Mouse (Mus musculus) left cerebral cortex, adult 11 months (tissue): ENCODE results near the gene Rbl1.
"Not testable (repeated sequence)": the region's sequence is repeated elsewhere in the genome, so short reads cannot be mapped to it uniquely, and the experiment has no call there.

ENCODE experiments used
- DNase-seq: peaks from one replicate; pipeline ENCODE4 v3.0.0; 2022; ENCODE audit warnings: low spot score

Gene Rbl1

GRCm38 (mm10) chr2:157204366-157205218 lies at the start of gene Rbl1:
Gene Rbl1 (minus strand): TSS chr2:157204534.
- peak; percentile 80 for DNase-seq

- no peak for DNase-seq
Measured at GRCm38 (mm10) chr2:157248111-157248510, 43.8 kb upstream of the Rbl1 start.

DNA sequence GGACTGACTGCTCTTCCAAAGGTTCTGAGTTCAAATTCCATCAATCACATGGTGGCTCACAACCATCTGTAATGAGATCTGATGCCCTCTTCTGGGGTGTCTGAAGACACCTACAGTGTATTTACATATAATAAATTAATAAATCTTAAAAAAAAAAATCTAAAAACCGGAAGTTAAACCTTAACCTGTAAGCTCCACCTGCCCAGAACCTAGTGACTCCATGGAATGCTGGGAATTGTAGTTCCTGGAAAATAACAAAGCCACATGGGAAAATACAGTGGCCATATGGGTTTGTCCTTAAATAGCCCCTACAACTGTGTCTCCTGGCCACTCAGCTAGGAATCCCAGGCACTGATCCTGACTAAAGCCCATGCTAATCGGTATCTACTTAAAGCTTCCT lies 41.3 kb upstream of the Rbl1 start:
- no peak for DNase-seq

GRCm38 (mm10) chr2:157245001-157245400 lies 40.7 kb upstream of the Rbl1 start:
- DNase-seq: no peak

DNA sequence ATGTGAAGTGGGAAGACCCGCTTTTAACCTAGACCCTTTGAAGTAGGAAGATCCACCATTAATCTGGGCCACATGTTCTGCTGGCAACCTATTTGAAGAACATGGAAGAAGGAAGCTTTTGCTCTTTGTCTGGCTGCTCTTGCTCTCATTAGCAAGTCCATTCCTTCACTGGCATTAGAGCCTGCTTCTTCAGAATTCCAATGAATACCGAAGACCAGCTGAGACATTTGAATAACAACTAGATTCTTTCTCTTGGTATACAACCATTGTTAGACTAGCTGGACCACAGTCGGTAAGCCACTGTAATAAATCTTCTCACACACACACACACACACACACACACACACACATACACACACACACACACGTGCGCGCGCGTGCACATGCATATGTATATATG lies 31.6 kb upstream of the Rbl1 start:
- DNase-seq: no peak

- DNase-seq: not testable (repeated sequence)
Measured at GRCm38 (mm10) chr2:157221916-157222315, 17.6 kb upstream of the Rbl1 start.

DNA sequence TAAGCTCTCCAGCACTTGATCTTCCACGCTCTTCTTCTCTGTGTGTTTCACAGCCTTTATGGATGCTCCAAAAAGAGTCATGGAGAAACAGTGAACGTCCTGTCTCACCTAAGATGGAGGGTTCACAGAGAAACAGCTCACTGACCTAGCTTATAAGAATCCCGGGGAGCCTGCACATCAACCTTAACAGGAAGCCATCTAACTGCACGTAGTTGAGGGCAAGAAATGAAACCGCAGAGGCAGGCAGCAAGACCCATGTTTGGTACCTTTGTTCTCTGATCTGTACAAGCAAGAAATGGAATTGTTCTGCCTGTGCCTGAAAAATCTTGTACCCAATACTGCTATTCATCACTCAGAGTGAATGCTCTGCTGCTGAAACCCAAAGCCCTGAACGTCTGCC lies 15.8 kb upstream of the Rbl1 start:
- no peak for DNase-seq

- DNase-seq: no peak
Measured at GRCm38 (mm10) chr2:157211731-157212130, 7.4 kb upstream of the Rbl1 start.

DNA sequence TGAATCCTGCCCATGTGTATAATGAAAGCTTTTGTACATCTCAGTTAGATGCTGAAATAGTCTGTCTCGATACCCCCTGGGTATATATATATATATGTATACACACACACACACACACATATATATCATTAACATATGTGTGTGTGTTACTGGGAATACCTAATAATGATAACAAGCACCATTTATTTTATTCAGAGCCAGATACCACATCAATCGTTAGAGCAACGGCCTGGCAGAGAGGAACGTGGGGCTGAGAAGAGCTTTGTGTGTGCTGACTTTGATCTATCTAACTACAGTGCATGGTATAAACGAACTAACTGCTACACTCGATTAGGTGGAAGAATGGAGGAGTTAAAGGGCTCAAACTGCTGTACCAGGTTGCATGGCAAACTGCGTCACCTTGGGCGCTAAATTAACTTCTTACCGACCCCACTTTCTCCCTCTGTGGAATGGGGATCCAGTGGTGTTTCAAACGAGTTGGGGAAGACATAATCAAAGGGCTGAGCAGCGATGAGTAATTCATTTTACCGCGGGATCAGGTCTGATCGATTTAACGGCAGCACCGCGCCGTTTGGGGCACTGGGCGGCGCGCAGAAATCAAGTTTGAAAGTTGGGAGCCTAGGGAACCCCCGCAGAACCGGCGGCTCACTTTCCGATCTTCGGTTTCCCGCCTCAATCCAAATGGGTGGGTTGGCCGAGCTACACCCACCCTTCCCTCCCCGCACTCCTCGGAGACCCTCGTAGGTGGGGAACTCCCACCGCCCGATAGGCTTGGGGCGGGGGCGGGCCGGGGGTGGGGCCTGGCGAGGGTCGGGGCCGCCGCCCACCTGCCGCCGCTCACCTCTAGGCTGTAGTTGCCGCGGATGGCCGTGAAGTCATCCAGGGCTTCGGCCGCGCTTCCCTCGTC lies 622 bp downstream of the Rbl1 start:
- no peak for DNase-seq

GRCm38 (mm10) chr2:157203026-157203425 lies 1.3 kb downstream of the Rbl1 start:
- DNase-seq: no peak

GRCm38 (mm10) chr2:157202361-157202760 lies 2.0 kb downstream of the Rbl1 start:
- no peak for DNase-seq

DNA sequence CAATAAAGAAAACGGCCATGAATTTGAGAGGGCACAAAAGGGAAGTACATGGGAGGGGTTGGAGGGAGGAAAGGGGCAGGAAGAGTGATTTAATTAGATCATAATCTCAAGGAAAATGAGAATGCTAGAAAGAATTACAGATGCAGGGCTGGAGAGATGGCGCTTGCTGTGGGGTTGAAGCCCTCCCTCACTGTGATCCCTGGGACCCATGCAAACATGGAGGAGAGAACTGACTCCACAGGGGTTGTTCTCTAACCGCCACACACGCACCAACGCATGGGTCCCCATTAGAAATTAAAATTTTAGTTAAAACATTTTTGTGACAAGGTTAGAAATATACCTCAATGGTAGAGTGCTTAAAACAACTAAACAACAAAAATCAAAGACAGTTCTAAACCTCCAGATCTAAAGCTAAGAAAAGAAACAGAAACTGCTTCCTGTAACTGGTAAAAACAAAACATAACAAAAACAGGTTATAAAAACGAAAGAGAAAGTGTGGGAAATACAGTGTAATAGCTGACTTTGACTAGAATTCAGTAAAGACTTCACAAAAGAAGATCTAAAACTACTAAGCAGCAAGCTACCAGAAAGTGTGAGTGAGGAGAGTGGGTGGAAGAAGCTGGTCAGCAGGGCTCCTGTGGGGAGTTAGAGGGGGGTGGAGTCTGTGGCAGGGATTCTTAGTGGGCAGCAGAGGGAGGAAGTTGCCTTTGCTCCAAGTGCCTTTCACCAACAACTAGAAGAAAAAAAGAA lies 3.1 kb downstream of the Rbl1 start:
- no peak for DNase-seq

DNA sequence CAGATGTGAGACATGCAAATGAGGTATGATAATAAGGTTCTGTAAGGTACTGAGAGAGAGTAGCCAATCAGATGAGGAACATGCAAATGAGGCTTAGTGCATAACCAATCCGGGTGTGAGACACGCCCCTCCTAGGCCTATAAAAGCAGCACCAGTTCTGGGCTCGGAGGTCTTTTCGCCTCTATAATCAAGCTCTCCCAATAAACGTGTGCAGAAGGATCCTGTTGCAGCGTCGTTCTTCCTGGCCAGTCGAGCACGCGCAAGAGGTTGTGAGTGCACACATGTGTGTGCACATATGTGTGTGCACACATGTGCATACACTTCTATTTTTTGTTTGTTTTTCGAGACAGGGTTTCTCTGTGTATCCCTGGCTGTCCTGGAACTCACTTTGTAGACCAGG lies 5.9 kb downstream of the Rbl1 start:
- not testable (repeated sequence) for DNase-seq

DNA sequence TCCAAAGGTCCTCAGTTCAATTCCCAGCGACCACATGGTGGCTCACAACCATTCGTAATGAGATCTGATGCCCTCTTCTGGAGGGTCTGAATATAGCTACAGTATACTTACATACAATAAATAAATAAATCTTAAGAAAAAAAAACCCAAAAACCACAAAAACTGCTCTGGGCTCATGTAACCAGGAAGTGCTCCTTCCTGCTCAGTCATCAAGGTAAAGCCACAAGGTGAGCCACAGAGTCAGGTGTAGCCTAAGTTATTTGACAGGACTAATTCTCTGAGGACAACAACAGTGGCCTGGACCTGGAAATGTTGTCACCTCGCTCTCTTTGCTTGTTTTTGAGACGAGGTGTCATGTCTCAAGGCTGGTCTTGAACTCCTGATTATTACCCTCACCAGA lies 13.7 kb downstream of the Rbl1 start:
- no peak for DNase-seq

DNA sequence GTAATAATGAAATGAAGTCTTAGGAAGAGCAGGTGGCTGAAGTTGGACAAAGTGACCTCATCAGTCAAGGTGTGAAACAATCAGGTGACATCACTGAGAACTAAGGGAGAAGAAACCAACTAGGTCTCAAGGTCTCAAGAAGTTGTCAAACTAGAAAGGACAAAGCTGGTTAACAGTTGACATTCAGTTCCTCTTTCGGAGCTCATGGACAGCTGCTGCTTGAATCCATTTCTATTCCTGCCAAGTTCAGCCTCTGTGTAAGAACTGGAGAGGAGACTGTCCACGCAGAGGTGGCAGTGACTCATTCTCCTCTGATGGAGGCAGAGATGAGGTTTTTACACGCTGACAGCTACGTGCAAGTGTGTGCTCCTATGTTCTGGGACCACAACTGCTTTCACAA lies 17.1 kb downstream of the Rbl1 start:
- DNase-seq: no peak

DNA sequence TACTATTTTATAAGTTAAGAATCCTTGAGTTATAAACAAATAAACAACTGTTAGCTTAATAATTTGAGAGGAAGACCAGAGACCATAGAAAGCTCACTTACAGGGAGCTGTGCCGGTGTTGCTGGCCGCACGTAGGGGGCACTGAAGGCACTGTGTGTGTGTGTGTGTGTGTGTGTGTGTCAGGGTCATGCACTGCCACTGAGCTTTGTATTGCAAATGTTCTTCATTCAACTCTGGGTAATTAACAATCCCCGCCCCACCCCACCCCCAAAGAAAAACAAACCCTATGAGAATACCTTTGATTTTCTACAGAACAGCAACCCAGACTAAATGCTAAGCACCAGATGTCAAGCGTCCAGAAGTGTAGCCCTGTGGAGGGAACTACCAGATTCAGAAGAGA lies 17.8 kb downstream of the Rbl1 start:
- DNase-seq: no peak

DNA sequence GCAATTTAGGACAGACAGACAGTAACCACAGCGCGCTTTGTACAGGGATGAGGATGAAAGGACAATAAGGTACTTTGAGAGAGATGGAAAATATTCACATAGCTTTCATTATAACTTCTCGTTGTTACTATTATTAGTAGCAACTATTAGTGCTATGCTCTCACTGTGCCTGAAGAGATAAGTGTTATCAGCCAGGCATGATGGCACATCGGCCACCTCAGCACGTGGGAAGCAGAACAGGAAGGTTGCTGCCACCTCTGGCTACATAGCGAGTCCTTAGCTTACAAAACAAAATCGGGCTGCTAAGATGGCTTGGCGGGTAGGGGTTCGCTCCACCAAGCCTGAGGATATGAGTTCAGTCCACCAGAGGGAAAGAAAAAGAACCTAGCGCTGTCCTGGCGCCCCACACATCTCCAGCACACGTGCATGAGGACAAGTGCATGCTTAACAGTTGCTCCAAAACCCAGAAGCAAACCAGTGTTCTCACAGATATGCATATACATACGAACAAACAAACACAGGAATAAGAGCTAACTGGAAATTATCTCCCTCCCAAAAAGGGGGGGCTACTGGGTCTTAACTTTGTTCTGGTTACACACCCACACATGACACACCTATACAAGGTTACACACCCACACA lies 19.2 kb downstream of the Rbl1 start:
- DNase-seq: no peak

- DNase-seq: no peak
Measured at GRCm38 (mm10) chr2:157178167-157178566, 26.2 kb downstream of the Rbl1 start.

- DNase-seq: no peak
Measured at GRCm38 (mm10) chr2:157176248-157176647, 28.1 kb downstream of the Rbl1 start.

DNA sequence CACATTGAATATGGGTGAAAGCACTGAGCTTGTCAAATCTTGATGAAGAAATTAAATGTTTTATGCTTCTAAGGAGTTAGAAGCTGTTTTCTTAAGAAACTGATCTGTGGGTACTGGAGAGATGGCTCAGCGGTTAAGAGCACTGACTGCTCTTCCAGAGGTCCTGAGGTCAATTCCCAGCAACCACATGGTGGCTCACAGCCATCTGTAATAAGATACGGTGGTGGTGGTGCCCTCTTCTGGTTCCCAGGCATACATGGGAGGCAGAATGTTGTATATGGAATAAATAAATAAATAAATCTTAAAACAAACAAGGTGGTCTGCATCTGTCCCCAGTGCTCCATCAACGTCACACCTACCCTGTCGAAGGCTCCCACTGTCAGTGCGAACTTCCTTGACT lies 29.9 kb downstream of the Rbl1 start:
- DNase-seq: no peak

- no peak for DNase-seq
Measured at GRCm38 (mm10) chr2:157173555-157173954, 30.8 kb downstream of the Rbl1 start.

DNA sequence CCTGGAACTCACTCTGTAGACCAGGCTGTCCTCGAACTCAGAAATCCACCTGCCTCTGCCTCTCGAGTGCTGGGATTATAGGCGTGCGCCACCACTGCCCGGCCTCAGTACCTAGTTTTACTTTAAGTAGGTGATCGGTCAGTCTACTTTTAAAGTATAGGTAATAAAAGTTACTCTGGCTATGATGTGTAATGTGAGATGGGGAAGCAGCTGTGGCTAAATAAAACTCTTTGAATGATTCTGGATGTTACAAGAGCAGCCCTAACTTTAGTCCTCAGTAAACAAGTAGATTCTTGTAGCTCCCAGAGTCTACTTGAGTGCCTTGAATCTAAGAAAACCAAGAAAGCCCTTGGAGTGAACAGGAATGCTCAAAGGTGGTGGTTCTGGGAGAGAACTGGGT lies 31.4 kb downstream of the Rbl1 start:
- DNase-seq: no peak
